Mouse (Mus musculus) erythroblast, embryonic 14.5 days (primary cell): Measurements from ENCODE around the gene Sult5a1.

Source experiments
- GATA1 ChIP-seq: IDR thresholded peaks from 2 replicates; pipeline ENCODE4 v1.6.1; 2012; ENCODE audit warnings: low read length, inconsistent platforms, mixed read lengths
- TAL1 ChIP-seq: IDR thresholded peaks from 3 replicates; pipeline ENCODE4 v1.6.1; 2012; ENCODE audit warnings: low read length, inconsistent platforms, mixed read lengths

GRCm38 (mm10) chr8:123100288-123100687 is 57.8 kb downstream of the Sult5a1 start:
- TF ChIP-seq GATA1, result no peak
- TF ChIP-seq TAL1, result no peak
